Mouse (Mus musculus): ENCODE results near the gene Gab2.

Gene Gab2

GRCm38 (mm10) chr7:97346822-97347166 is 265.4 kb downstream of the Gab2 start:
- no peak for DNase-seq (ENCODE audit: low spot score)

GRCm38 (mm10) chr7:97347464-97347863 is 266.1 kb downstream of the Gab2 start:
- no peak for DNase-seq (ENCODE audit: low spot score)

GRCm38 (mm10) chr7:97348318-97348717 is 266.9 kb downstream of the Gab2 start:
- DNase-seq (ENCODE audit: low spot score) = no peak

- DNase-seq (ENCODE audit: low spot score) = no peak
These were observed 267.4 kb downstream of the Gab2 start for GRCm38 (mm10) chr7:97348836-97349235.

GRCm38 (mm10) chr7:97349438-97349837 is 268.1 kb downstream of the Gab2 start:
- no peak for DNase-seq (ENCODE audit: low spot score)

- no peak for DNase-seq (ENCODE audit: low spot score)
These were observed 269.5 kb downstream of the Gab2 start for GRCm38 (mm10) chr7:97350891-97351290.

- DNase-seq (ENCODE audit: low spot score) = no peak
These were observed 270.6 kb downstream of the Gab2 start for GRCm38 (mm10) chr7:97351792-97352513.

- no peak for DNase-seq (ENCODE audit: low spot score)
These were observed 272.0 kb downstream of the Gab2 start for GRCm38 (mm10) chr7:97353356-97353755.

- no peak for DNase-seq (ENCODE audit: low spot score)
These were observed 273.9 kb downstream of the Gab2 start for GRCm38 (mm10) chr7:97355068-97355841.

- DNase-seq (ENCODE audit: low spot score) = no peak
These were observed 274.9 kb downstream of the Gab2 start for GRCm38 (mm10) chr7:97356253-97356652.

- DNase-seq (ENCODE audit: low spot score) = no peak
These were observed 275.5 kb downstream of the Gab2 start for GRCm38 (mm10) chr7:97356875-97357276.

- no peak for DNase-seq (ENCODE audit: low spot score)
These were observed 276.5 kb downstream of the Gab2 start for GRCm38 (mm10) chr7:97357840-97358239.

- no peak for DNase-seq (ENCODE audit: low spot score)
These were observed 277.0 kb downstream of the Gab2 start for GRCm38 (mm10) chr7:97358347-97358746.
